Mouse (Mus musculus): Measurements from ENCODE around the gene Ccl11. TPM values are rescaled to one million over a fixed set of nuclear protein-coding genes. Genes with fewer than 3 reads are reported as not detected.

Ccl11 gene
- polyA plus RNA-seq, 1 experiment, result 7.6 TPM

DNA sequence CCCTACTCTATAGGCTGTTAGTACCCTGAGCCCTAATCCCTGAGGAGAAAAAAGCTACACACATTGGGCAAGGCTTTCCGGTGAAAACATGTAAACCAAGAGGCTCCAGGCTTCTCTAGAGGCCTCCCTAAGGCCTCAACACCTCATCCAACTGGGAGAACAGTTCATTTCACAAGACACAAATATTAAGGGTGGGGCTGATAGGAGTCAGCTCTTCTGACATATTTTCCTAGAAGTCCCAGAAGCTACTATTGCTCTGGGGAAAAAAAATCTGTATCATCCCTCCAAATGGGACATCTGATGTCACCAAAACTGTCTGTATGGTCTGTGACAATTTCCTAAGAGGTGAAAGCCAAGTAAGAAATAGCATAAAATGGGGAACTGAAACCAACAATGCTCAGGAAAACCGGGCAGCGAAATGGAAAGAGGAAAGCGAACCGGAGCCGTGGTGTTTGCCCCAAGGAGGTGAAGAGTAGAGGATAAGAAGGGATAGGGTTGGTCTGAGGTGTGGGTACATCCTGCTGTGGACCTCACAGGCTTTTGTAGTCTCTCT, 35.0 kb upstream of the Ccl11 start:
- 73% methylated on average over 6 of the region's 6 CpGs for WGBS
- Histone ChIP-seq H3K4me3 (replicated peaks; ENCODE audit: extremely low read depth, low read depth, low read length) (no peak overlapping the region), H3K4me1 (ENCODE audit: control insufficient read depth, insufficient read depth, low read length) (no peaks in the 10 kb centered on the region)
- TF ChIP-seq CTCF (IDR thresholded peaks at IDR 0.05; ENCODE audit: insufficient read depth, low read length) (no peak), POLR2A (IDR thresholded peaks at IDR 0.05; ENCODE audit: borderline replicate concordance, extremely low read depth, low read depth, low read length) (no peak)
- no peak for DNase-seq

DNA sequence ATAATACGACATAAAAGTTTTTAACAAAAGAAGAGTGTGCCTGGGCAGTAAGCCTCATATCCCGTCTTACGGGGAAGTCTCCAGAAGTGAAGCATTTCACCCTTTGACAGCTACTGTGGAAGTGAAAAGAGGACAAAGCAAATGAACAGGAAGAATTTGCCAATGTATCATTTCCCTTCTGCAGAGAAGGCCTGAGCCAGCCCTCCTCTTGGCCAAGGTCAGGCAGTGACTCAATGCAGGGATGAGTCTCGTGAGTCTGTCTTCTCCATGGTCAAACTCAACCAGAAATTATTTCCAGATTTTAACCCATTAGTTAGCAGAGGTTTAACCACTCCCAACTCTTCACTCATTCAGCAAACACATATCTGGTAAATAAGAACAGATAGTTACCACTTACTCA, 33.9 kb upstream of the Ccl11 start:
- Histone ChIP-seq H3K4me3 (replicated peaks; ENCODE audit: extremely low read depth, low read depth, low read length) (no peak overlapping the region), H3K4me1 (ENCODE audit: control insufficient read depth, insufficient read depth, low read length) (no peaks in the 10 kb centered on the region)
- no peak for TF ChIP-seq POLR2A (IDR thresholded peaks at IDR 0.05; ENCODE audit: borderline replicate concordance, extremely low read depth, low read depth, low read length)
- TF ChIP-seq CTCF (IDR thresholded peaks at IDR 0.05; ENCODE audit: insufficient read depth, low read length), result no peak
- no peak for DNase-seq
- 58% methylated on average over 4 of the region's 4 CpGs for WGBS

DNA sequence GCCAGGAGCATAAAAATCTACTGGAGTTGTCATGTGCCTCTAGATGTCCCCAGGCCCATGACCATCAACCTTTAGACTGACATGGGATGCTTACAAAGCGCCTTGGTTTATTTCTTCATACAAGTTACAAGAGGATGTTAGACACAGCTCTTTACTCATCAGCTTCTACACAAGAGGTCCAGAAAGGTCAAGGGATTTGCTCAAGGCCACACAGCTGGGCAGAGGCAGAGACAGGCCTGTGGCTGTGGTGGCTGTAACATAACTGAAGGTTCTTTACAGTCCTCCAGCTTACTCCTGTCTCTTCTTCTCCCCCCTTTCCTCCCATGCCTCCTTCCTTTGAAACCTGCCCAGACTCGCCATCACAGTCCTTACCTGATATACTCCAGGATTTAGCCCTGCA, 27.5 kb upstream of the Ccl11 start:
- Histone ChIP-seq H3K4me1 (ENCODE audit: control insufficient read depth, insufficient read depth, low read length) (no peaks in the 10 kb centered on the region; the same call in 1 of the 2 replicates), H3K4me3 (replicated peaks; ENCODE audit: extremely low read depth, low read depth, low read length) (no peak overlapping the region)
- 81% methylated on average over 2 of the region's 2 CpGs for WGBS
- DNase-seq, result no peak
- no peak for TF ChIP-seq CTCF (IDR thresholded peaks at IDR 0.05; ENCODE audit: insufficient read depth, low read length)
- no peak for TF ChIP-seq POLR2A (IDR thresholded peaks at IDR 0.05; ENCODE audit: borderline replicate concordance, extremely low read depth, low read depth, low read length)

DNA sequence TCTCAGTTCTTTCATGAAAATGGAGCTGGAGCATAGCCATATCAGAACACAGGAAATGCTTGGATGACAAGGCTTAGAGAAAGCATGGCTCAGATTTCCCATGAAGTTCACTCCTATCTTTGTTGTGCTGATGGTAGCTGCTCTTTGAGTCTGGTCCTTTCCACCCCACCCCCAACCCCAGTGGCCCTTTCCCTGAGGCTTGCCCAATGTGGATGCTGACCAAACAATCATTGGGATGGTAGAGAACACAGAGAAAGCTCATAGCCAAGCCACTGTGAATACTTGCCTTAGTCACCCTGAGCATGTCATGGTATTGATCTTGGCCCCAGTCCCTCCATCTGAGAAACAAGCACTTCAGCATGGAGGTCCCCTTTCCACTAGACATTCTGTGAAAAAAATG, 25.5 kb upstream of the Ccl11 start:
- H3K4me3 ChIP-seq (replicated peaks; ENCODE audit: extremely low read depth, low read depth, low read length), result no peak overlapping the region
- no peak for DNase-seq
- no peaks in the 10 kb centered on the region; the same call in 1 of the 2 replicates for H3K4me1 ChIP-seq (ENCODE audit: control insufficient read depth, insufficient read depth, low read length)
- TF ChIP-seq CTCF (IDR thresholded peaks at IDR 0.05; ENCODE audit: insufficient read depth, low read length) (no peak), POLR2A (IDR thresholded peaks at IDR 0.05; ENCODE audit: borderline replicate concordance, extremely low read depth, low read depth, low read length) (no peak)

GRCm38 (mm10) chr11:82032678-82033344, 24.8 kb upstream of the Ccl11 start:
- Histone ChIP-seq H3K4me1 (ENCODE audit: control insufficient read depth, insufficient read depth, low read length) (no peaks in the 10 kb centered on the region; the same call in 1 of the 2 replicates), H3K4me3 (replicated peaks; ENCODE audit: extremely low read depth, low read depth, low read length) (no peak overlapping the region)
- WGBS, result 28% methylated on average over 8 of the region's 8 CpGs
- TF ChIP-seq POLR2A (IDR thresholded peaks at IDR 0.05; ENCODE audit: borderline replicate concordance, extremely low read depth, low read depth, low read length), result no peak
- DNase-seq, result peak; percentile 20

GRCm38 (mm10) chr11:82034446-82034845, 23.2 kb upstream of the Ccl11 start:
- Histone ChIP-seq H3K4me1 (ENCODE audit: control insufficient read depth, insufficient read depth, low read length) (no peaks in the 10 kb centered on the region; the same call in 1 of the 2 replicates), H3K4me3 (replicated peaks; ENCODE audit: extremely low read depth, low read depth, low read length) (no peak overlapping the region)
- DNase-seq, result no peak
- TF ChIP-seq CTCF (IDR thresholded peaks at IDR 0.05; ENCODE audit: insufficient read depth, low read length) (no peak), POLR2A (IDR thresholded peaks at IDR 0.05; ENCODE audit: borderline replicate concordance, extremely low read depth, low read depth, low read length) (no peak)
- 76% methylated on average over 7 of the region's 7 CpGs for WGBS

- no peak within 1 kb of the TSS for H3K4me3 ChIP-seq (replicated peaks; ENCODE audit: extremely low read depth, low read depth, low read length)
- peak; percentile 34 for DNase-seq
- WGBS, result 18% methylated on average over 5 of the region's 5 CpGs
- TF ChIP-seq CTCF (IDR thresholded peaks at IDR 0.05; ENCODE audit: insufficient read depth, low read length) (no peak), POLR2A (IDR thresholded peaks at IDR 0.05; ENCODE audit: borderline replicate concordance, extremely low read depth, low read depth, low read length) (no peak)
- H3K4me1 ChIP-seq (ENCODE audit: control insufficient read depth, insufficient read depth, low read length), result no peaks in the 10 kb centered on the region; the same call in 1 of the 2 replicates
Measured at GRCm38 (mm10) chr11:82035356-82035755, 22.3 kb upstream of the Ccl11 start, which contains the start of gene Ccl2. Gene Ccl2, plus strand, starts transcription at chr11:82035571.

- no peak for TF ChIP-seq POLR2A (IDR thresholded peaks at IDR 0.05; ENCODE audit: borderline replicate concordance, extremely low read depth, low read depth, low read length)
- no peak for TF ChIP-seq CTCF (IDR thresholded peaks at IDR 0.05; ENCODE audit: insufficient read depth, low read length)
- no peaks in the 10 kb centered on the region; the same call in 1 of the 2 replicates for H3K4me1 ChIP-seq (ENCODE audit: control insufficient read depth, insufficient read depth, low read length)
- 72% methylated on average over 2 of the region's 2 CpGs for WGBS
- DNase-seq, result no peak
- no peak overlapping the region for H3K4me3 ChIP-seq (replicated peaks; ENCODE audit: extremely low read depth, low read depth, low read length)
Measured at GRCm38 (mm10) chr11:82035857-82036256, 21.8 kb upstream of the Ccl11 start.

GRCm38 (mm10) chr11:82038535-82038934, 19.1 kb upstream of the Ccl11 start, which contains the start of gene Gm17268:
Gene Gm17268, minus strand, starts transcription at chr11:82038562.
- no peaks in the 10 kb centered on the region for H3K4me1 ChIP-seq (ENCODE audit: control insufficient read depth, insufficient read depth, low read length)
- H3K4me3 ChIP-seq (replicated peaks; ENCODE audit: extremely low read depth, low read depth, low read length), result no peak within 1 kb of the TSS
- no peak for DNase-seq
- TF ChIP-seq CTCF (IDR thresholded peaks at IDR 0.05; ENCODE audit: insufficient read depth, low read length) (no peak), POLR2A (IDR thresholded peaks at IDR 0.05; ENCODE audit: borderline replicate concordance, extremely low read depth, low read depth, low read length) (no peak)
- 21% methylated on average over 2 of the region's 2 CpGs for WGBS

DNA sequence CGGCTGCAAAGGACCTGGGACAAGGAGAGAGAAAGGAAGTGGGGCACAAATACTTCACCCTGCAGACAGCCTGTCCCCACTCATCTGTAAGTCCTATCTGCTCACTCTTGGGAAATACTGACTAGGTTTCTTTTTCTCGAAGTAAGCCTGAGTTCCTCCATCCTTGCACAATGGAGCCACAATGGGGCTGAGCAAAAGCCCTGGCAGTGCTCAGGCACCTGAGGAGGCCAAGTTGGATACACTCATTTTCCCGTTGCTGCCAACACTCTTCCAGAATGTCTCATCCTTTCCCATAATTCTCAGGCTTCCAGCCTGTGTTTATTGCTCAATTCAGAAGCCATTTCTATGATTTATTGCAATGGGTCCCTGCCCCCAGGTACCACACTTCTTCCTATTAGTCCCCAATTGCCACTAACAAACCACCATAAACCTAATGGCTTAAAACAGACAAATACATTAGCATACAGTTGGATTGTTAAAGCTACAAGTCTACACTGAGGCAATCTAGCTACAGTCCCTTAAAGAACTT, 18.4 kb upstream of the Ccl11 start:
- Histone ChIP-seq H3K4me3 (replicated peaks; ENCODE audit: extremely low read depth, low read depth, low read length) (no peak overlapping the region), H3K4me1 (ENCODE audit: control insufficient read depth, insufficient read depth, low read length) (no peaks in the 10 kb centered on the region)
- TF ChIP-seq CTCF (IDR thresholded peaks at IDR 0.05; ENCODE audit: insufficient read depth, low read length) (no peak), POLR2A (IDR thresholded peaks at IDR 0.05; ENCODE audit: borderline replicate concordance, extremely low read depth, low read depth, low read length) (no peak)
- 31% methylated on average over 3 of the region's 3 CpGs for WGBS
- DNase-seq, result no peak

All from lung, adult 2 months (tissue).